Mouse (Mus musculus) megakaryocyte progenitor cell, adult 5-6 weeks (primary cell): ENCODE measurements around the gene Apaf1. TPM values are rescaled to one million over a fixed set of nuclear protein-coding genes. Genes with fewer than 3 reads are reported as not detected.

Source experiments
- ATAC-seq: replicated peaks from 2 replicates; pipeline ENCODE4 v1.8.0; 2016; ENCODE audit warnings: mild to moderate bottlenecking, moderate TSS enrichment, inconsistent platforms; ENCODE audit not compliant: poor library complexity
- total RNA-seq, 2 experiments: library from RNA; stranded (forward) in 1 of 2; stranded (reverse) in 1 of 2; fragments of 157-497, 149-512 nt in 1 of 2; fragments of 200-1000 nt in 1 of 2; gene quantifications; 2 replicates each; pipeline versions ENCODE4 v1.2.3 to v1.2.4; 2015 to 2017

The Apaf1 gene
- total RNA-seq (2015) (68.3 and 71.6 TPM in 2 replicates), total RNA-seq (2017) (35.0 and 40.7 TPM in 2 replicates)

GRCm38 (mm10) chr10:91082550-91083392, at the start of gene Apaf1, which contains the start of gene Ikbip:
Apaf1 (minus strand) TSS chr10:91082770.
Ikbip (plus strand) TSS chr10:91082940.
- peak; percentile 87 for ATAC-seq

- no peak for ATAC-seq
These were observed 49.0 kb upstream of the Apaf1 start for GRCm38 (mm10) chr10:91131565-91131964.

GRCm38 (mm10) chr10:91130792-91131191, 48.2 kb upstream of the Apaf1 start:
- ATAC-seq: no peak

- no peak for ATAC-seq
These were observed 46.1 kb upstream of the Apaf1 start for GRCm38 (mm10) chr10:91128551-91129160.

GRCm38 (mm10) chr10:91127395-91127794, 44.8 kb upstream of the Apaf1 start:
- ATAC-seq: no peak

GRCm38 (mm10) chr10:91126618-91127355, 44.2 kb upstream of the Apaf1 start:
- ATAC-seq: no peak

GRCm38 (mm10) chr10:91123828-91124822, 41.6 kb upstream of the Apaf1 start, which contains the start of gene Slc25a3:
Slc25a3 (minus strand) TSS chr10:91124059.
- ATAC-seq: peak; percentile 94

- peak; percentile 33 for ATAC-seq
These were observed 40.8 kb upstream of the Apaf1 start for GRCm38 (mm10) chr10:91123281-91123827.

GRCm38 (mm10) chr10:91122646-91123045, 40.1 kb upstream of the Apaf1 start:
- ATAC-seq: no peak

- no peak; the same call in 1 of the 2 replicates for ATAC-seq
These were observed 34.4 kb upstream of the Apaf1 start for GRCm38 (mm10) chr10:91116958-91117357.

- ATAC-seq: peak; percentile 29; the same call in 1 of the 2 replicates
These were observed 27.3 kb upstream of the Apaf1 start for GRCm38 (mm10) chr10:91109841-91110240.

- no peak for ATAC-seq
These were observed 23.4 kb upstream of the Apaf1 start for GRCm38 (mm10) chr10:91105981-91106380.

GRCm38 (mm10) chr10:91102799-91103590, 20.4 kb upstream of the Apaf1 start:
- ATAC-seq: no peak

- ATAC-seq: no peak
These were observed 19.4 kb upstream of the Apaf1 start for GRCm38 (mm10) chr10:91101936-91102335.

GRCm38 (mm10) chr10:91100101-91100500, 17.5 kb upstream of the Apaf1 start:
- ATAC-seq: no peak

- ATAC-seq: no peak
These were observed 15.5 kb upstream of the Apaf1 start for GRCm38 (mm10) chr10:91098056-91098455.

- peak; percentile 50; the same call in 1 of the 2 replicates for ATAC-seq
These were observed 11.9 kb upstream of the Apaf1 start for GRCm38 (mm10) chr10:91094251-91095104.

- ATAC-seq: no peak
These were observed 10.2 kb upstream of the Apaf1 start for GRCm38 (mm10) chr10:91092812-91093211.
